Mouse (Mus musculus): ENCODE measurements around the gene Etv4. TPM values are rescaled to one million over a fixed set of nuclear protein-coding genes. Genes with fewer than 3 reads are reported as not detected.

Etv4 gene
- polyA plus RNA-seq, 1 experiment from 2014 or later, result 4.7 TPM

- H3K27me3 ChIP-seq, result peaks cover 44% of the 10 kb centered on the region
- H3K4me2 ChIP-seq, result no peak overlapping the region
- H3K4me1 ChIP-seq, result no peaks in the 10 kb centered on the region
- H3K36me3 ChIP-seq (replicated peaks), result no peaks in the 10 kb centered on the region
- no peaks in the 10 kb centered on the region for H3K9me3 ChIP-seq
- H3K4me3 ChIP-seq (replicated peaks), result no peak overlapping the region
- H3K27ac ChIP-seq, result no peak overlapping the region
- WGBS, result 40% methylated on average over 15 of the region's 15 CpGs
- no peak overlapping the region for H3K9ac ChIP-seq
- ATAC-seq (ENCODE audit: low FRiP score), result no peak
Measured at GRCm38 (mm10) chr11:101809060-101809828, 24.1 kb upstream of the Etv4 start.

GRCm38 (mm10) chr11:101807266-101807665 lies 22.1 kb upstream of the Etv4 start:
- 88% methylated on average over 10 of the region's 10 CpGs for WGBS
- Histone ChIP-seq H3K27ac (no peak overlapping the region), H3K9me3 (no peaks in the 10 kb centered on the region), H3K4me3 (replicated peaks) (no peak overlapping the region), H3K4me2 (no peak overlapping the region), H3K36me3 (replicated peaks) (no peaks in the 10 kb centered on the region), H3K4me1 (no peaks in the 10 kb centered on the region), H3K9ac (no peak overlapping the region), H3K27me3 (peaks cover 40% of the 10 kb centered on the region)
- no peak for ATAC-seq (ENCODE audit: low FRiP score)

DNA sequence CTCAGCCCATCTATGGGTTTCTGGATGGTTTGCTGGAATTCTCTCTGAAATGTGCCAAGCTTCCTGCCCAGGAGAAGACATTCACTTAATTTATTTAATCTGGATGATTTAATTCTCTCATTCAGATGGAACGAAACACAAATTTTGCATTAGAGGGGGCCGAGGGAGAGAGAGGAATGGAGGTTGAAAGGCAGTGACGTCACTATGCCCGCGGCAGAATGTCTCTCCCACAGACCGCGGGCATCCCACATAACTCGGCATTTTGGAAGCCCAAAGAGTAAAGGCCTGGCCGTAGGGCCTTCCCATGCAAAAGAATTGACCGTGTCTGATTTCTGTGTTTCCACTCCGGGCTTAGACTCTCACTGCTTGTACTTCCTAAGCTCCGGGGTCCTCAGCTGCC lies 21.6 kb upstream of the Etv4 start:
- no peak overlapping the region for H3K27ac ChIP-seq
- H3K36me3 ChIP-seq (replicated peaks), result no peaks in the 10 kb centered on the region
- no peak overlapping the region for H3K4me2 ChIP-seq
- no peak overlapping the region for H3K9ac ChIP-seq
- 73% methylated on average over 12 of the region's 12 CpGs for whole genome bisulfite sequencing
- peaks cover 45% of the 10 kb centered on the region for H3K27me3 ChIP-seq
- no peak overlapping the region for H3K4me3 ChIP-seq (replicated peaks)
- ATAC-seq (ENCODE audit: low FRiP score), result no peak
- H3K9me3 ChIP-seq, result no peaks in the 10 kb centered on the region
- no peaks in the 10 kb centered on the region for H3K4me1 ChIP-seq

- WGBS, result 87% methylated on average over 8 of the region's 8 CpGs
- Histone ChIP-seq H3K4me3 (replicated peaks) (no peak overlapping the region), H3K4me1 (0 out of 2 replicates have a peak, but pooled peaks cover 3% of the 10 kb centered on the region), H3K27me3 (peaks cover 34% of the 10 kb centered on the region), H3K36me3 (replicated peaks) (no peaks in the 10 kb centered on the region), H3K9ac (no peak overlapping the region), H3K9me3 (no peaks in the 10 kb centered on the region), H3K4me2 (no peak overlapping the region), H3K27ac (no peak overlapping the region)
- no peak for ATAC-seq (ENCODE audit: low FRiP score)
Measured at GRCm38 (mm10) chr11:101805113-101805704, 20.0 kb upstream of the Etv4 start.

DNA sequence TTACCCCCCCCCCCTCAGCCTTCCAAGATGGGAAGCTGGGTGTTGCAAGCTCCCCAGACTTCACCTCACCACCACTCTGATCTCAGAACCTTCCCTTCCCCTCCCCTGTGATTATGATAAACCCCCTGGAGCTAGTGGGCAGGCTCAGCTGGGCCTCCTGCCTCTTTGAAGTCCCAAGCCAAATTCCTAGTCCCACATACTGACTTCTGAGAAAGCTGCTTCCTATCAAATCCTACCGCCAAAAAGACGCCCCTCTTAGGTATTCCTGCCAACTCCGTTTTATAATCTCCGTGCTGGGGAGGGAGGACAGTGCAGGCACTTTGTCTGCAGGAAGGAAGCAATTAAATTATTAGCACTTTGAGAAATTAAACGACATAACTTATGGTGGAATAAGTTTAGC lies 16.2 kb upstream of the Etv4 start:
- H3K4me1 ChIP-seq, result 0 out of 2 replicates have a peak, but pooled peaks cover 3% of the 10 kb centered on the region
- H3K9ac ChIP-seq, result no peak overlapping the region
- 9% methylated on average over 5 of the region's 5 CpGs for WGBS
- peaks cover 10% of the 10 kb centered on the region; the same call in 1 of the 2 replicates for H3K27me3 ChIP-seq
- H3K27ac ChIP-seq, result no peak overlapping the region
- no peak overlapping the region for H3K4me3 ChIP-seq (replicated peaks)
- no peaks in the 10 kb centered on the region for H3K36me3 ChIP-seq (replicated peaks)
- no peaks in the 10 kb centered on the region for H3K9me3 ChIP-seq
- H3K4me2 ChIP-seq, result no peak overlapping the region
- no peak for ATAC-seq (ENCODE audit: low FRiP score)

GRCm38 (mm10) chr11:101798083-101798482 lies 12.9 kb upstream of the Etv4 start:
- no peak overlapping the region for H3K4me2 ChIP-seq
- 35% methylated on average over 8 of the region's 8 CpGs for WGBS
- ATAC-seq (ENCODE audit: low FRiP score), result no peak

DNA sequence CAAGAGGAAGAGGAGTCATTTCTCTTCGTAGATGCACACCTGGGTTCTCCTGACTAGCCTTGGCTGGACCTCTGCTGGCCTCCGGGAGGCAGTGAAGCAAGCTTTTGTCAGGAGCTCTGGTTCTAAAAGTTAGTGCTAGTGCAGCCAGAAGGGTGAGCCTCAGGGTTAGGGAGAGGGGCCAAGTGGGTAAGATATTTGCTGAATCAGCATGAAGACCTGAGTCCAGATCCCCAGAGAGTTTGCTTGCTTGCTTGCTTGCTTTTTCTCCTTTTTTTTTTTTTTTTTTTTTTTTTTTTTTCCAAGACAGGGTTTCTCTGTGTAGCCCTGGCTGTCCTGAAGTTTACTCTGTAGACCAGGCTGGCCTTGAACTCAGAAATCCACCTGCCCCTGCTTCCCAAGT lies 12.2 kb upstream of the Etv4 start:
- Histone ChIP-seq H3K9me3 (0 out of 2 replicates have a peak, but pooled peaks cover 3% of the 10 kb centered on the region), H3K9ac (no peak overlapping the region), H3K4me1 (0 out of 2 replicates have a peak, but pooled peaks cover 3% of the 10 kb centered on the region), H3K36me3 (replicated peaks) (no peaks in the 10 kb centered on the region), H3K4me3 (replicated peaks) (no peak overlapping the region), H3K4me2 (no peak overlapping the region), H3K27ac (no peak overlapping the region), H3K27me3 (peaks cover 6% of the 10 kb centered on the region)
- ATAC-seq (ENCODE audit: low FRiP score), result no peak
- WGBS, result 84% methylated on average over 2 of the region's 2 CpGs

More at GRCm38 (mm10) chr11:101798083-101798482, 12.9 kb upstream of the Etv4 start:
- peaks cover 10% of the 10 kb centered on the region for H3K27me3 ChIP-seq
- no peak overlapping the region for H3K9ac ChIP-seq
- 0 out of 2 replicates have a peak, but pooled peaks cover 3% of the 10 kb centered on the region for H3K9me3 ChIP-seq
- no peaks in the 10 kb centered on the region for H3K36me3 ChIP-seq (replicated peaks)
- H3K4me3 ChIP-seq (replicated peaks), result no peak overlapping the region
- 0 out of 2 replicates have a peak, but pooled peaks cover 3% of the 10 kb centered on the region for H3K4me1 ChIP-seq
- no peak overlapping the region for H3K27ac ChIP-seq

GRCm38 (mm10) chr11:101790811-101791526 lies 5.8 kb upstream of the Etv4 start:
- Histone ChIP-seq H3K9ac (no peak overlapping the region), H3K4me2 (no peak overlapping the region), H3K9me3 (0 out of 2 replicates have a peak, but pooled peaks cover 3% of the 10 kb centered on the region), H3K27ac (no peak overlapping the region), H3K27me3 (peaks cover 46% of the 10 kb centered on the region), H3K4me1 (peaks cover 16% of the 10 kb centered on the region), H3K36me3 (replicated peaks) (no peaks in the 10 kb centered on the region), H3K4me3 (replicated peaks) (no peak overlapping the region)
- no peak for ATAC-seq (ENCODE audit: low FRiP score)
- 43% methylated on average over 19 of the region's 19 CpGs for WGBS

DNA sequence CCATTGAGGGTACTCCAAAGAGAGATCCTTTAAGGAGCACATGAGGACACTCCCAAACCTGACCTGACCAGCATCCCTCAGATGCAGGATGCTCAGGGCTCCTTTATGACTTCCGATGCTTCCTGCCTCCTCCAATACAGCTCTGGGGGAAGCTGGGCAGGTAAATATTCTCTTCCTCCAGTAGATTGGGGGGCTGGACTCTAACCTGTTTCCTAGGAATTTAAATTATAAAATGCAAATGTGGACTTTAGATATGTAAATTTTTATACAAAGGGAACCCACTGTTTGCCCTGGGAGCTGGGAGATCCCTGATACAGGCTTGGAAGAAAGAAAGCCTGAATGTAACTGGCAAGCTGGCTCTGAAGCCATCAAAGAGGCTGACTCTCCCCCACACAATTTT lies 2.3 kb upstream of the Etv4 start:
- peaks cover 79% of the 10 kb centered on the region for H3K27me3 ChIP-seq
- no peak overlapping the region for H3K9ac ChIP-seq
- no peaks in the 10 kb centered on the region for H3K36me3 ChIP-seq (replicated peaks)
- ATAC-seq (ENCODE audit: low FRiP score), result no peak
- 74% methylated on average over 1 of the region's 1 CpGs for WGBS
- no peak overlapping the region for H3K4me3 ChIP-seq (replicated peaks)
- no peak overlapping the region for H3K27ac ChIP-seq
- no peaks in the 10 kb centered on the region for H3K9me3 ChIP-seq
- H3K4me1 ChIP-seq, result peaks cover 35% of the 10 kb centered on the region
- H3K4me2 ChIP-seq, result no peak overlapping the region

DNA sequence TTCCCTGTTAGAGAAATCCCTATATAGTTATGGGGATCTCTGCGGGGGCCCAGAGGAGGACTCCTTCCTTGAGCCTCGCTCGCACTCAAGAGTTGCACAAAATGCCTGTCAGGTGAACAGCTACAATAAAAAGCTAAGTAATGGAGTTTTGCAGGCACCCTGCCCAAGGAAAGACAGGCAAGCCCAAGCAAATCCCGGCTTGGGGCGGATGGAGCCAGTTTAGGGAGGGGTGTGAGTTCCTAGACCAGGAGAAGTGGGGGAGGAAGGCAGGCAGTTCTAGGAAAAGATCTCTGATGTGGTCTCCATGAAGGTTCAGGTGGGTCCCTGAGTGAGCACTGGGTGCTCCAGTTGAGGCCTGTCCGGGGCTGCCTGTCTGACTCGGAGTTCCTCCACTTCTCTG lies 1.5 kb upstream of the Etv4 start:
- no peak overlapping the region for H3K27ac ChIP-seq
- no peaks in the 10 kb centered on the region for H3K9me3 ChIP-seq
- H3K4me2 ChIP-seq, result no peak overlapping the region
- peaks cover 82% of the 10 kb centered on the region for H3K27me3 ChIP-seq
- WGBS, result 59% methylated on average over 7 of the region's 7 CpGs
- ATAC-seq (ENCODE audit: low FRiP score), result no peak
- no peak overlapping the region for H3K4me3 ChIP-seq (replicated peaks)
- peaks cover 34% of the 10 kb centered on the region for H3K4me1 ChIP-seq
- no peak overlapping the region for H3K9ac ChIP-seq
- no peaks in the 10 kb centered on the region for H3K36me3 ChIP-seq (replicated peaks)

GRCm38 (mm10) chr11:101785852-101786205 lies 658 bp upstream of the Etv4 start:
- H3K27ac ChIP-seq, result no peak overlapping the region
- H3K4me1 ChIP-seq, result peaks cover 26% of the 10 kb centered on the region
- peak overlapping the region; percentile 25 for H3K4me3 ChIP-seq (replicated peaks)
- no peaks in the 10 kb centered on the region for H3K36me3 ChIP-seq (replicated peaks)
- H3K9me3 ChIP-seq, result no peaks in the 10 kb centered on the region
- no peak overlapping the region for H3K9ac ChIP-seq
- 13% methylated on average over 7 of the region's 7 CpGs for WGBS
- ATAC-seq (ENCODE audit: low FRiP score), result no peak
- peaks cover 90% of the 10 kb centered on the region for H3K27me3 ChIP-seq
- H3K4me2 ChIP-seq, result peak overlapping the region; percentile 89

- H3K27me3 ChIP-seq, result peaks cover 95% of the 10 kb centered on the region
- peaks cover 19% of the 10 kb centered on the region for H3K4me1 ChIP-seq
- ATAC-seq (ENCODE audit: low FRiP score), result peak; percentile 59
- peak overlapping the region; percentile 61 for H3K9ac ChIP-seq
- peak overlapping the region; percentile 89 for H3K4me2 ChIP-seq
- WGBS, result under 1% methylated on average over 56 of the region's 67 CpGs
- H3K36me3 ChIP-seq (replicated peaks), result no peaks in the 10 kb centered on the region
- H3K4me3 ChIP-seq (replicated peaks), result peak overlapping the region; percentile 53
- H3K9me3 ChIP-seq, result no peaks in the 10 kb centered on the region
- H3K27ac ChIP-seq, result peak overlapping the region; percentile 66
Measured at GRCm38 (mm10) chr11:101784488-101785142, 556 bp downstream of the Etv4 start.
